Mouse (Mus musculus) intestine, postnatal 0 days (tissue): ENCODE results near the gene Rcc1. TPM values are rescaled to one million over a fixed set of nuclear protein-coding genes. Genes with fewer than 3 reads are reported as not detected.

Source experiments
- ATAC-seq: fragments of 200-750 bp; cut with Nextera tagmentation; 2 replicates; pipeline ENCODE4 v1.8.0; 2017; ENCODE audit warnings: mild to moderate bottlenecking, moderate TSS enrichment, moderate library complexity
- H3K27ac ChIP-seq: fragments of 300-500 bp; sonication (generic); 2 replicates; pipeline ENCODE4 v1.5.1; 2014; ENCODE audit warnings: mild to moderate bottlenecking, low read depth, low read length, moderate library complexity
- H3K27me3 ChIP-seq: fragments of 300-500 bp; sonication (generic); replicated peaks from 2 replicates; pipeline ENCODE4 v1.6.1; 2014; ENCODE audit warnings: low read length, mixed read lengths; ENCODE audit not compliant: control insufficient read depth, insufficient read depth
- H3K36me3 ChIP-seq: fragments of 300-500 bp; sonication (generic); 2 replicates; pipeline ENCODE4 v1.6.1; 2014; ENCODE audit warnings: mild to moderate bottlenecking, moderate library complexity; ENCODE audit not compliant: control insufficient read depth, insufficient read depth
- H3K4me1 ChIP-seq: fragments of 300-500 bp; sonication (generic); replicated peaks from 2 replicates; pipeline ENCODE4 v1.6.1; 2014; ENCODE audit warnings: antibody characterized with exemption, low read length, mixed read lengths; ENCODE audit not compliant: control insufficient read depth, insufficient read depth
- H3K4me2 ChIP-seq: fragments of 300-500 bp; sonication (generic); replicated peaks from 2 replicates; pipeline ENCODE4 v1.6.1; 2014; ENCODE audit warnings: low read depth, mild to moderate bottlenecking, moderate library complexity
- H3K4me3 ChIP-seq: fragments of 300-500 bp; sonication (generic); 2 replicates; pipeline ENCODE4 v1.5.1; 2014; ENCODE audit warnings: low read depth, low read length
- H3K9ac ChIP-seq: fragments of 300-500 bp; sonication (generic); 2 replicates; pipeline ENCODE4 v1.6.1; 2014; ENCODE audit warnings: mild to moderate bottlenecking, low read depth, low read length
- H3K9me3 ChIP-seq: fragments of 300-500 bp; sonication (generic); 2 replicates; pipeline ENCODE4 v1.6.1; 2016; ENCODE audit warnings: mixed run types; ENCODE audit not compliant: control insufficient read depth
- CTCF ChIP-seq: sonication (generic); IDR thresholded peaks from 2 replicates; pipeline ENCODE4 v1.5.1; 2016; ENCODE audit warnings: low read depth, mild to moderate bottlenecking, control low read depth, antibody characterized with exemption, moderate library complexity
- WGBS: fragments of 180-500 bp; shearing (Covaris S2); extraction: QIAGEN DNeasy Blood & Tissue Kit; methylation state at CpG from one replicate; pipeline ENCODE4 v1.1.7; 2014; 5-methylcytosine and 5-hydroxymethylcytosine counted together
- polyA plus RNA-seq: library from polyadenylated mRNA; unstranded; fragments of >200 nt; fragmentation: Nextera tagmentation; extraction: Ambion mirVana; gene quantifications from 2 replicates; pipeline ENCODE4 v1.2.1, GENCODE M21; 2015

Gene Rcc1
- polyA plus RNA-seq = 47.4 and 48.7 TPM in 2 replicates

GRCm38 (mm10) chr4:132353481-132353885, at the start of gene Rcc1:
Gene Rcc1, minus strand, starts transcription at chr4:132353605.
- H3K4me3 ChIP-seq = peak within 1 kb of the TSS; percentile 64
- peak; percentile 82 for ATAC-seq
- peak within 1 kb of the TSS; percentile 70 for H3K4me2 ChIP-seq
- no peaks in the 10 kb centered on the region for H3K9me3 ChIP-seq
- no peaks in the 10 kb centered on the region for H3K4me1 ChIP-seq
- WGBS = under 1% methylated on average over 31 of the region's 31 CpGs
- H3K27me3 ChIP-seq = no peaks in the 10 kb centered on the region
- peak within 1 kb of the TSS; percentile 92 for H3K27ac ChIP-seq
- peak; percentile 48 for TF ChIP-seq CTCF
- peak within 1 kb of the TSS; percentile 76 for H3K9ac ChIP-seq
- peaks cover 22% of the 10 kb centered on the region for H3K36me3 ChIP-seq

GRCm38 (mm10) chr4:132401016-132401415, 47.6 kb upstream of the Rcc1 start:
- WGBS = 61% methylated on average over 9 of the region's 9 CpGs
- TF ChIP-seq CTCF = no peak
- no peaks in the 10 kb centered on the region for H3K4me1 ChIP-seq
- no peak for ATAC-seq
- no peaks in the 10 kb centered on the region for H3K9me3 ChIP-seq
- H3K27ac ChIP-seq = no peak overlapping the region
- H3K4me2 ChIP-seq = 0 out of 2 replicates have a peak overlapping the region, but pooled peaks have one; percentile 1
- no peak overlapping the region for H3K4me3 ChIP-seq
- H3K36me3 ChIP-seq = no peaks in the 10 kb centered on the region
- H3K9ac ChIP-seq = no peak overlapping the region
- H3K27me3 ChIP-seq = no peaks in the 10 kb centered on the region

DNA sequence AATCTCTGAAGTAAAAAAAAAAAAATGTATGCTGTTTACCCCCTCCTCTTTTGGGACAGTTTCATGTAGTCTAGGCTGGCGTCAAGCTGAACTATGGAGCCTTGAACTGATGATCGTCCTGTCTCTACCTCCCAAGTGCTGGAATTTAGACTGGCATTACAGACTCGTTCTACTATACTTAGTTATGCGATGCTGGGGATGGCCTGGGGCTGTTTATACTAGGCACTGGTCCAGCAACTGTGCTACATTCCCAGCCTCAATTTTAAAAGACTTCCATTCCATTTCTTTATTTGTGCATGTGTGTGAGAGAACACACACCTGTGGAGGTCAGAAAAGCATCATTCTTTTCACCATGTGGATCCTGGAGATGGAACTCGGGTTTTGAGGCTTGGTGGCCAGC, 45.5 kb upstream of the Rcc1 start:
- ATAC-seq = no peak
- 67% methylated on average over 5 of the region's 5 CpGs for WGBS
- Histone ChIP-seq H3K9ac (no peak overlapping the region), H3K4me3 (no peak overlapping the region), H3K4me1 (no peaks in the 10 kb centered on the region), H3K36me3 (no peaks in the 10 kb centered on the region), H3K4me2 (no peak overlapping the region), H3K27me3 (no peaks in the 10 kb centered on the region), H3K27ac (no peak overlapping the region), H3K9me3 (no peaks in the 10 kb centered on the region)
- TF ChIP-seq CTCF = no peak

DNA sequence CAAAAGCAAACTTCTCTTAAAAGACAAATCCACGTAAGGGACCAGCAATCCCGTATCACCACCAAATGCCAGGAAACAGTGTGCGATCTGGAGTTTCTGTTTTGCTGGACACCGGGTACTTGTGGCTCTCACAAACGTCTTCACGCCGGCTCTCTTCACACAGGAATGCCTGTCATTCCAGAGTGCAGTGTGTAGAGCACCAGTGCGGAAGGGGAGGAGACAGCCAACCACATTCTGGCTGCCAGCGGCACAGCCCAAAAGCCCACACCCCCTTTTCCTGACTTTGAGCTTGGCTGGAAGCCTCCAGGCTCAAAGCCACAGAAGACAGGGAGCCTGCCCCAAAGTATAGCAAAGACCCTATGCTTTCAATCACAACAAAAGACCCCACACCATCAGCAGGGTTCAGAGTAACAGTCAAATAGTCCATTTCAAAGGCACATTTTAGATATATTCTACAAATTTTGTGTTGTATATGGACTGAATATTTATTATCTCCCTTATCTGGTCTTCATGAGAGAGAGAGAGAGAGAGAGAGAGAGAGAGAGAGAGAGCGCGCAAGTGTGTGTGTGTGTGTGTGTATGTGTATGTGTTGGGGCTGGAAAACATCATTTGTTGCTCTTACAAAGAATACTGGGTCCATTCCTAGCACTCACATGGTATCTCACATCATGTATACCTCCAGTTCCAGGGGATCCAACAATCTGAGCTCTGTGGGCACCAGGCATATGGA, 44.8 kb upstream of the Rcc1 start:
- peak overlapping the region; percentile 41; the same call in 1 of the 2 replicates for H3K27ac ChIP-seq
- H3K36me3 ChIP-seq = no peaks in the 10 kb centered on the region
- peak overlapping the region; percentile 31 for H3K9ac ChIP-seq
- no peaks in the 10 kb centered on the region for H3K27me3 ChIP-seq
- no peak for TF ChIP-seq CTCF
- WGBS = 31% methylated on average over 11 of the region's 11 CpGs
- no peak for ATAC-seq
- peak overlapping the region; percentile 48 for H3K4me2 ChIP-seq
- no peaks in the 10 kb centered on the region for H3K4me1 ChIP-seq
- H3K4me3 ChIP-seq = peak overlapping the region; percentile 27
- H3K9me3 ChIP-seq = no peaks in the 10 kb centered on the region

DNA sequence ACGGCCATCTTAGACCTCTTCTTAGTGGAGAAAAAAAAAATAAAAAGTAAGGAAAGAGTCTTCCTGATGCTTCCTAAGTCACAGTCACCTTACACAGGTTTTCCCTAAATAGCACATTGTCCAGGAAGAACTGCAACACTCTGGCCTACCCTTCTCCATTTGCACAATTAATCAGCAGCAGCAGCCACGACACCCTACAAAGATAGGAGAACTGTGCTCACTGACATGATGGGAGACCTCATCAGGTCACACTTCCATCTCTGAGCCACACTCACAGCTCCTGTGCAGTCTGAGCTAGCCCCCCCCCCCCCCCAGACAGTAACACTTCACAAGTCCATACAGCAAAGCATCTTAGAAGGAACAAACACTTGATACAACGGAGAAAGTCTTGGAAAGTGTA, 43.7 kb upstream of the Rcc1 start:
- WGBS = 85% methylated on average over 3 of the region's 3 CpGs
- Histone ChIP-seq H3K27me3 (no peaks in the 10 kb centered on the region), H3K4me3 (no peak overlapping the region), H3K27ac (no peak overlapping the region), H3K9ac (no peak overlapping the region), H3K4me2 (no peak overlapping the region), H3K36me3 (no peaks in the 10 kb centered on the region), H3K9me3 (no peaks in the 10 kb centered on the region), H3K4me1 (no peaks in the 10 kb centered on the region)
- ATAC-seq = no peak
- no peak for TF ChIP-seq CTCF

DNA sequence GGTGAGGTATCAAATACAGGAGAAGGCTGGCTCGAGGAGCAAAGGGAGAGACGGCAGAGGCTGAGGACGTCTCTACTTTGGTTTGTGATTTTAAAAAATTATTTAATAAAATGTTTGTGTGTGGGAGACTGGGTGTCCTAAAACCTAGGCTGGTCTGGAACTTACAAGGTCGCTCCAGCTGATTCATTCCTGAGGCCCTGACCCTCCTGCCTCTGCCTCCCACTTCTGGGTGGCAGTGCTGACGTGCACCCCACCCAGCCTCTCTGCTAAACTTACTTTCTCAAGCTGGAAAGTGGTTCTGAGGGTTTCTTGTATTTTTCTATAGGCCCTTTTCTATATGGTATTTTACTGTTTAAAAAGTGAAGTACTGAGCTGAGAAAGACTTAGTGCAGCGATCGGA, 42.8 kb upstream of the Rcc1 start:
- Histone ChIP-seq H3K4me1 (no peaks in the 10 kb centered on the region), H3K36me3 (no peaks in the 10 kb centered on the region), H3K4me2 (no peak overlapping the region), H3K9me3 (no peaks in the 10 kb centered on the region), H3K4me3 (no peak overlapping the region), H3K9ac (no peak overlapping the region), H3K27ac (no peak overlapping the region), H3K27me3 (no peaks in the 10 kb centered on the region)
- no peak for ATAC-seq
- TF ChIP-seq CTCF = no peak
- WGBS = 92% methylated on average over 7 of the region's 7 CpGs
